Mouse (Mus musculus) ovary, postnatal 10 days (tissue): ENCODE results near the gene Snx17.
A peak's percentile ranks its signal among the peaks of the same experiment; 100 is the strongest.
"Not testable (repeated sequence)": the region's sequence is repeated elsewhere in the genome, so short reads cannot be mapped to it uniquely, and the experiment has no call there.

Source experiments
- DNase-seq: peaks from one replicate; pipeline ENCODE4 v3.0.0; 2022; ENCODE audit warnings: low spot score

Snx17 gene

GRCm38 (mm10) chr5:31197072-31197471 is 4.0 kb downstream of the Snx17 start:
- DNase-seq, result no peak

DNA sequence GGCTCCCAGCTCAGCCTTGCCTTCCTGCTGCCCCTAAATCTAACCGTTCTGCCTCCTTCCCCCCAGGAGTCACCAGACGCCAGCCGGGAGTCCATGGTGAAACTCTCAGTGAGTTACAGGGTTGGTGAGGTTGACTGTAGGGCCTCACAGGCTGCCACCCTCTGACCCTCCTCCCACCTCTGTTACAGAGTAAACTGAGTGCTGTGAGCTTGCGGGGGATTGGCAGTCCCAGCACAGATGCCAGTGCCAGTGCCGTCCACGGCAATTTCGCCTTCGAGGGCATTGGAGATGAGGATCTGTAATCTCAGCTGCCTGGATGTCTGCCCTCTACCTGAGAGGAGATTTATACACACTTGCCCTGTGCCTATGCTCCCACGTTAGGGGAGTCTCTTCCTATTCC is 5.1 kb downstream of the Snx17 start:
- no peak for DNase-seq

DNA sequence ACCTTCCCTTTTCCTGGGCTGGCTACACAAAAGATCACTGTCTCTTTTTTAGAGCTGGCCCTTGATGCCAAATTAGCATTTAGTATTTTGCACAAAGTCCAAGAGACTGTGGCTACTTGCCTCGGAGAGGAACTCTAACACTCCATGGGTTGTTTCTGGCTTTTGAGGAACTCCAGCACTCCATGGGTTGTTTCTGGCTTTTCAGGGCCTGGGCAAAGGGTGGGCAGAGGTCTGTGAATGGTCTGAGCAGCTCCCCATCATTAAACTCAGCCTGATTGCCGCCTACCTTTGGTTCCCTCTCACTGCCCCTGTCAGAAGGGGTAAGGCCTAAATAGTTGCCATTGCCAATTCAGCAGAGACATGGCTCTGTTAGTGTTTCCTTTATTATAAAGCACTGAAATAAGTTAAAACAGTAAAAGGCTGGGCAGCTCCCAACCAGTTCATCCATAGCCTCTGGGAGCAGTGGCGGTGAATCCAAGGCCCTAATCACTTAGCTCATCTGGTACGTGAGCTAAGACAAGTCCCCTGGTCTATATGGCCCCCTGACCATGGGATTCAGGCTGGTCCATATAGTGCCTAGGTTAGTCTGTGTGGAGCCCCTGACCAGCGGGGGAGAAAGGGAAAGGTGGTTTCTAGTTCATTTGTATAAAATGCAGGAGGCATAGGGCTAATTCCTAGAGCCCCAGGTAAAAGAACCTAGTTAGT is 5.7 kb downstream of the Snx17 start:
- DNase-seq, result no peak

- no peak for DNase-seq
These were observed 6.4 kb downstream of the Snx17 start for GRCm38 (mm10) chr5:31199321-31199892.

DNA sequence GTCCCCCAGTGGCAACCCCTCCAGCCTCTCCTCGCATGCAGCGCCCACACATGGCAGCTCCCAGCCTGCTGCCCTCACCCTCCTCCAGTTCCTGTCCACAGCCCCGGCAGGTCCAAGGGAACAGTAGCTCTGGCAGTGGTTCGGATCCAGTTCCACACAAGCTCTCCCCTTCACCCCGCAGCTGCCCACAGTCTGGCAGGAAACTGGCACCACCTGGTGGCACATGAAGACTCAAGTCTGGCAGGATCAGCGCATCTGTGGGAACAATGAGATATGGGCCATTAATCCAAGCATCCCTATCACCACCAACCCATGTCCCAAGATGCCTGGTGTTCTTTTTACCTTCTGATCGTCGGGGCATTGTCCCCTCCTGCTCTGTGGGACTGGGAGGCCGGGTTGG is 6.9 kb downstream of the Snx17 start:
- no peak for DNase-seq

DNA sequence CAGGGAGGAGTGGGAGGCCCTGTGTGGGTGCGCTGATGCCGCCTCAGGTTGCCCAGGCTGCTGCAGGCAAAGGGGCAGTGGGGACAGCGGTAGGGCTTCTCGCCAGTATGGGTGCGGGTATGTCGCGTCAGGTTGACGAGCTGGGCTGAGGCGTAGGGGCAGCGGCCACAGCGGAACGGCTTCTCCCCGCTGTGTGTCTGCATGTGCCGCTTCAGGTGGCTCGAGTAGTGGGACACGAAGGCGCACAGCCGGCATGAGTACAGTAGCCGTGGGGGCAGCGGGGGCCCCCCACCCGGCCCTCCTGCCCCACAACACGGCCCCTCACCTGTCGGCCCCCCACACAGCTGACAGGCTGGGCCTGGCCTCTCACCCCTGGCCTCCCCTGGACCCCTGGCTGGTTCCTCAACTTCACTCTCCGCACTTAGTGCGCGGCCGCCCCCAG is 7.3 kb downstream of the Snx17 start:
- DNase-seq, result no peak

GRCm38 (mm10) chr5:31201042-31201741 is 8.2 kb downstream of the Snx17 start:
- DNase-seq, result no peak

- DNase-seq, result peak; percentile 80
These were observed 8.9 kb downstream of the Snx17 start, which contains the start of gene Zfp513 for GRCm38 (mm10) chr5:31201742-31202590. Zfp513 (minus strand) TSS chr5:31202303.

DNA sequence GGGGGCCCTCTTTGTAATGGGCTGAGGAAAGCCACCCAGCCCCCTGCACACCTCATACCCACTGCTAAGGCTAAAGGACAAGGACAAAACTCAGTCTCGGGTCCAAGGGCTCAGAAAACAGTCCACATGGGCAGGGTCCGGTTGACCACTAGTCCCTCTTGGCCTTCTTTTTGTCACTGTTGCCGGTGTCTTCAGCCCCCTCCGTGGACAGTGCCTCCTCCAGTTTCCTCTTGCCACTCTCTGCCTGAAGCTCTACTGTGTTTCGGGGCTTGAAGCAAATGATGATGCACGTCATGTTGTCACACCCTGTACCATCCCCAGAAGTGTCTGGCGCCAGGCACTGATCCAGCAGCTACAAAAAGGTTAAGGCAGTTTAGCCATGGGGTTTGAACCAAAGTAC is 9.9 kb downstream of the Snx17 start:
- no peak for DNase-seq

GRCm38 (mm10) chr5:31203866-31204265 is 10.8 kb downstream of the Snx17 start:
- no peak for DNase-seq

GRCm38 (mm10) chr5:31204421-31204820 is 11.4 kb downstream of the Snx17 start:
- no peak for DNase-seq

DNA sequence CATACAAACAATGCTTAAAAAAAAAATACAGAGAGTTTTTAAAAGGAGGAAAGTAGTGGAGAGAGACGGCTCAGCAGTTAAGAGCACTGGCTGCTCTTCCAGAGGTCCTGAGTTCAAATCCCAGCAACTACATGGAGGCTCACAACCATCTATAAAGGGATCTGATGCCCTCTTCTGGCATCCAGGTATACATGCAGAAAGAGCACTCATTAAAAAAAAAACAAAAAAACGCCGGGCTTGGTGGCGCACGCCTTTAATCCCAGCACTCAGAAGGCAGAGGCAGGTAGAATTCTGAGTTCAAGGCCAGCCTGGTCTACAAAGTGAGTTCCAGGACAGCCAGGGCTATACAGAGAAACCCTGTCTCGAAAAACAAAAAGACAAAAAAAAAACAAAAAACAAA is 23.5 kb downstream of the Snx17 start:
- DNase-seq, result not testable (repeated sequence)

DNA sequence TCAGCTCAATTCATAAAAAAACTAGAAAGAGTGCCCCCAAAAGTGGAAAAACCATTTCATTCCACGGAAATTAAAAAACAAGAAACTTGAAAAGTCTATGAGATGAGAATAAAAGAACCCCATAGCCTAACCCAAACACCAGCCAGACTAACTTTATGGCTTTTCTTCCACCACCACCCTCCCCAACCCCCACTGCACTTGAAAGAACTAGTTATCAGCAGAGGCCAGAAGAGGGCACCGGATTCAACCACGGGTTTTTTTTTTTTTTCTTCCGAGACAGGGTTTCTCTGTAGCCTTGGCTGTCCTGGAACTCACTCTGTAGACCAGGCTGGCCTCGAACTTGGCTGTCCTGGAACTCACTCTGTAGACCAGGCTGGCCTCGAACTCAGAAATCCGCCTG is 25.3 kb downstream of the Snx17 start:
- no peak for DNase-seq

GRCm38 (mm10) chr5:31219070-31219469 is 26.0 kb downstream of the Snx17 start:
- no peak for DNase-seq

- DNase-seq, result no peak
These were observed 26.4 kb downstream of the Snx17 start for GRCm38 (mm10) chr5:31219474-31219873.

- peak; percentile 40 for DNase-seq
These were observed 27.0 kb downstream of the Snx17 start for GRCm38 (mm10) chr5:31219911-31220447.

- peak; percentile 97 for DNase-seq
These were observed 27.6 kb downstream of the Snx17 start, which contains the start of gene Ppm1g for GRCm38 (mm10) chr5:31220448-31221303. Ppm1g (minus strand) TSS chr5:31220687.

- DNase-seq, result no peak
These were observed 28.4 kb downstream of the Snx17 start for GRCm38 (mm10) chr5:31221304-31221945.

GRCm38 (mm10) chr5:31222696-31223095 is 29.7 kb downstream of the Snx17 start:
- no peak for DNase-seq

GRCm38 (mm10) chr5:31226641-31227040 is 33.6 kb downstream of the Snx17 start:
- no peak for DNase-seq
